Mouse (Mus musculus): ENCODE measurements around the gene Nat8. TPM values are rescaled to one million over a fixed set of nuclear protein-coding genes. Genes with fewer than 3 reads are reported as not detected.
"Not testable (repeated sequence)": the region's sequence is repeated elsewhere in the genome, so short reads cannot be mapped to it uniquely, and the experiment has no call there.

Nat8 gene
- polyA plus RNA-seq, 1 experiment, result not detected

- H3K4me2 ChIP-seq (ENCODE audit: low read depth); H3ac ChIP-seq (ENCODE audit: control insufficient read depth, insufficient read length); H3K79me2 ChIP-seq (ENCODE audit: control insufficient read depth, insufficient read depth); H3K4me3 ChIP-seq; H3K36me3 ChIP-seq (ENCODE audit: control insufficient read depth, insufficient read depth); H3K27me3 ChIP-seq (ENCODE audit: control insufficient read depth, insufficient read depth, insufficient read length): not testable (repeated sequence)
These were observed 3.2 kb upstream of the Nat8 start for GRCm38 (mm10) chr6:85835104-85835503.

GRCm38 (mm10) chr6:85834504-85835100 is 2.7 kb upstream of the Nat8 start:
- H3ac ChIP-seq (ENCODE audit: control insufficient read depth, insufficient read length); H3K4me3 ChIP-seq; H3K79me2 ChIP-seq (ENCODE audit: control insufficient read depth, insufficient read depth); H3K36me3 ChIP-seq (ENCODE audit: control insufficient read depth, insufficient read depth); H3K27me3 ChIP-seq (ENCODE audit: control insufficient read depth, insufficient read depth, insufficient read length); H3K4me2 ChIP-seq (ENCODE audit: low read depth): not testable (repeated sequence)

GRCm38 (mm10) chr6:85829462-85829861 is 2.4 kb downstream of the Nat8 start:
- no peaks in the 10 kb centered on the region for H3K79me2 ChIP-seq (ENCODE audit: control insufficient read depth, insufficient read depth)

GRCm38 (mm10) chr6:85825886-85826285 is 6.0 kb downstream of the Nat8 start:
- no peak overlapping the region for H3K4me3 ChIP-seq
- H3ac ChIP-seq (ENCODE audit: control insufficient read depth, insufficient read length), result no peak overlapping the region
- TF ChIP-seq REST (IDR thresholded peaks at IDR 0.05; ENCODE audit: insufficient read depth, insufficient read length) (no peak), MAX (IDR thresholded peaks at IDR 0.05; ENCODE audit: low read depth) (no peak), SRF (IDR thresholded peaks at IDR 0.05; ENCODE audit: control insufficient read depth, insufficient read length, low read depth) (no peak), POLR2AphosphoS2 (IDR thresholded peaks at IDR 0.05; ENCODE audit: insufficient read length, low read depth) (no peak), USF1 (IDR thresholded peaks at IDR 0.05; ENCODE audit: low read depth) (no peak), MYOD1 (IDR thresholded peaks at IDR 0.05; ENCODE audit: control insufficient read depth in 1 of 3, insufficient read length in 2 of 3, low read depth in 2 of 3) (no peak), TCF3 (IDR thresholded peaks at IDR 0.05; ENCODE audit: insufficient read length, low read depth) (no peak), MYOG (IDR thresholded peaks at IDR 0.05; ENCODE audit: control insufficient read depth in 1 of 3, insufficient read depth in 1 of 3, insufficient read length in 2 of 3, low read depth in 2 of 3) (no peak), E2F4 (IDR thresholded peaks at IDR 0.05; ENCODE audit: insufficient read depth) (no peak), POLR2A (IDR thresholded peaks at IDR 0.05; ENCODE audit: insufficient read length, low read depth) (no peak), CEBPB (IDR thresholded peaks at IDR 0.05; ENCODE audit: insufficient read depth, poor library complexity, severe bottlenecking) (no peak), TCF12 (IDR thresholded peaks at IDR 0.05; ENCODE audit: insufficient read depth, poor library complexity, severe bottlenecking) (no peak)
- no peaks in the 10 kb centered on the region for H3K79me2 ChIP-seq (ENCODE audit: control insufficient read depth, insufficient read depth)
- H3K4me2 ChIP-seq (ENCODE audit: low read depth), result no peak overlapping the region
- H3K27me3 ChIP-seq (ENCODE audit: control insufficient read depth, insufficient read depth, insufficient read length), result no peaks in the 10 kb centered on the region
- no peaks in the 10 kb centered on the region for H3K36me3 ChIP-seq (ENCODE audit: control insufficient read depth, insufficient read depth)

More at GRCm38 (mm10) chr6:85829462-85829861, 2.4 kb downstream of the Nat8 start:
- no peak overlapping the region for H3K4me2 ChIP-seq (ENCODE audit: low read depth)
- H3K27me3 ChIP-seq (ENCODE audit: control insufficient read depth, insufficient read depth, insufficient read length), result no peaks in the 10 kb centered on the region
- no peak overlapping the region for H3K4me3 ChIP-seq
- no peak for TF ChIP-seq MYOD1 (IDR thresholded peaks at IDR 0.05; ENCODE audit: control insufficient read depth in 1 of 3, insufficient read length in 2 of 3, low read depth in 2 of 3)
- H3K36me3 ChIP-seq (ENCODE audit: control insufficient read depth, insufficient read depth), result no peaks in the 10 kb centered on the region
- no peak overlapping the region for H3ac ChIP-seq (ENCODE audit: control insufficient read depth, insufficient read length)

- H3ac ChIP-seq (ENCODE audit: control insufficient read depth, insufficient read length), result no peak overlapping the region
- H3K27me3 ChIP-seq (ENCODE audit: control insufficient read depth, insufficient read depth, insufficient read length), result no peaks in the 10 kb centered on the region
- TF ChIP-seq CEBPB (IDR thresholded peaks at IDR 0.05; ENCODE audit: insufficient read depth, poor library complexity, severe bottlenecking), result no peak
- no peak for TF ChIP-seq POLR2AphosphoS2 (IDR thresholded peaks at IDR 0.05; ENCODE audit: insufficient read length, low read depth)
- no peak for TF ChIP-seq REST (IDR thresholded peaks at IDR 0.05; ENCODE audit: insufficient read depth, insufficient read length)
- TF ChIP-seq TCF3 (IDR thresholded peaks at IDR 0.05; ENCODE audit: insufficient read length, low read depth), result no peak
- no peak for TF ChIP-seq E2F4 (IDR thresholded peaks at IDR 0.05; ENCODE audit: insufficient read depth)
- TF ChIP-seq USF1 (IDR thresholded peaks at IDR 0.05; ENCODE audit: low read depth), result no peak
- TF ChIP-seq SRF (IDR thresholded peaks at IDR 0.05; ENCODE audit: control insufficient read depth, insufficient read length, low read depth), result no peak
- no peak for TF ChIP-seq MYOD1 (IDR thresholded peaks at IDR 0.05; ENCODE audit: control insufficient read depth in 1 of 3, insufficient read length in 2 of 3, low read depth in 2 of 3)
- TF ChIP-seq MAX (IDR thresholded peaks at IDR 0.05; ENCODE audit: low read depth), result no peak
- TF ChIP-seq TCF12 (IDR thresholded peaks at IDR 0.05; ENCODE audit: insufficient read depth, poor library complexity, severe bottlenecking), result no peak
- no peak for TF ChIP-seq MYOG (IDR thresholded peaks at IDR 0.05; ENCODE audit: control insufficient read depth in 1 of 3, insufficient read depth in 1 of 3, insufficient read length in 2 of 3, low read depth in 2 of 3)
- no peak for TF ChIP-seq POLR2A (IDR thresholded peaks at IDR 0.05; ENCODE audit: insufficient read length, low read depth)
- no peak overlapping the region for H3K4me2 ChIP-seq (ENCODE audit: low read depth)
- H3K79me2 ChIP-seq (ENCODE audit: control insufficient read depth, insufficient read depth), result no peaks in the 10 kb centered on the region
- no peaks in the 10 kb centered on the region for H3K36me3 ChIP-seq (ENCODE audit: control insufficient read depth, insufficient read depth)
- no peak overlapping the region for H3K4me3 ChIP-seq
These were observed 8.3 kb downstream of the Nat8 start for GRCm38 (mm10) chr6:85823382-85824090.
